Mouse (Mus musculus): ENCODE results near the gene 4930412O13Rik.
A peak's percentile ranks its signal among the peaks of the same experiment; 100 is the strongest.

The 4930412O13Rik gene

GRCm38 (mm10) chr2:9881051-9881591 lies at the start of gene 4930412O13Rik:
4930412O13Rik (plus strand) TSS chr2:9881252.
- no peak for DNase-seq (ENCODE audit: low read depth)

DNA sequence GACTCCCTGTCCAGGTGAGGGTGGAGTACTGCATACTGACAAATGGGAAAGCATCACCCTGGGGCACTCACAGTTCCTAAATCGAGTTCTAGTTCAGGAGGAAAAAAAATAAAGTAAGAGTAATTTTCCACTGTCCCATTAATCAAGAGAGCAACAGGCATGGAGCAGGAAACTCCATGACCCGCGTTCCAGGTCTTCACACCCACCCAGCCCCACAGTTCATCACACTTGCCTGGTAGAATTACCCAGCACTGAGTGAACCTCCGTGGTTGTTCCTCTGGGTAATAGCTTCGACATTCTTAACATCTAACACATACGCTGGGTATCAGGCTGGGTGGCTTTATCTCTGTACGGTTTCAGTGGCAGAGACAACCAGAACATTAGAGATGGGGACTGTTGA lies 47.3 kb upstream of the 4930412O13Rik start:
- DNase-seq (ENCODE audit: low read depth), result no peak

GRCm38 (mm10) chr2:9835195-9835594 lies 45.9 kb upstream of the 4930412O13Rik start:
- no peak for DNase-seq (ENCODE audit: low read depth)

- no peak for DNase-seq (ENCODE audit: low read depth)
Observed at GRCm38 (mm10) chr2:9852851-9853576, 28.0 kb upstream of the 4930412O13Rik start.

DNA sequence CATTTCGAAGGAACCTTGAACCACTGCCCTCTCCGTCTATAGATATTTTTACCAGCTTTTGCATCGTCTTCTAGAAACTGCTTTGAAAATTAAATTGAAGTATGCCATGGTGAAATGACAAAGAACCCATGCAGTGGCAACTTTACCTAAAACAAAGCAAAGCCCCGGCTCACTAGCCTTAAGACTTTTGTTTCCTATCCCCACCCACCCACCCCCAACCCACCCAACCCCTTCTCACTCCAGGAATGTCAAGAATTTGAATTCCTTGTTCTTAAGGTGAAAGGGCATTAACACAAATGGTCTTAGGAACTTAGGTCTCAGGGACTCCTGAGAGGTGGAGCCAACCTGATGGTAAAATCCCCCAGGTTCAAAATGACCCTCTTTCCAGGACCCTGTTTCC lies 25.2 kb upstream of the 4930412O13Rik start:
- DNase-seq (ENCODE audit: low read depth), result no peak

GRCm38 (mm10) chr2:9860698-9861097 lies 20.4 kb upstream of the 4930412O13Rik start:
- no peak for DNase-seq (ENCODE audit: low read depth)

DNA sequence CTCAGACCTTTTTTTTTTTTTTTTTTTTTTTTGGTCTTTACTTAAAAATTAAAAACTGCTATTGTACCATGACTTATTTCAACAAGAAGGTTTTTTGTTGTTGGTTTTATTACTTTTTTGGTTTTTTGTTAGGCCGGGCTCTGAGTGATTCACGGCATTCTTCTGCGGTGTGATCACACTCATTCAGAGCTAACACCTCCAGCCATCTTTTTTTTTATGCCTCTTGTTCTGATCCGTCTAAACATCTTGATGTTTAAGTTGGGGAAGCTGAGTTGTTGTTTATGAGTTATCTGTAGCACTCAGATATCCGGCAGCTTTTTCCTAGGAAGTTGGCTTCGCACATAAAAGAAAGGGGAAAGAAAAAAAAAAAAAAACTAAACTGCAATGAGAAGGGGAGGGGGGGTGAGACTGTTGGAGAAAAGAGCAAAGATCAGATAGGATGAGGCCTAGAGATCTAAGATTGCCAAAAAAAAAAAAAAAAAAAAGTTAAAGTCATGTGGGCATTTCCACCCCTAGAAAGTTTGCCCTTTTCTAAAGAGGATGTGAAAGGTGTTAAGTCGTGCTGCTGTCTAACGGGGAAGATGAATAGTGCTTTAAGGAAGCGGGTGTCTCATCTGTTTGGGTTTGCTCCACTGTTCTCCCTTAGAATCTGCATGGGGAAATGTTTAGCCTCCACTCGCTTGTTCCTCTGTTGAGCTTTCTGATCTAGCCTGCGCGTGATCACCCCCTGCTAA lies 13.8 kb upstream of the 4930412O13Rik start:
- DNase-seq (ENCODE audit: low read depth), result no peak

GRCm38 (mm10) chr2:9871141-9871716 lies 9.8 kb upstream of the 4930412O13Rik start:
- no peak for DNase-seq (ENCODE audit: low read depth)

DNA sequence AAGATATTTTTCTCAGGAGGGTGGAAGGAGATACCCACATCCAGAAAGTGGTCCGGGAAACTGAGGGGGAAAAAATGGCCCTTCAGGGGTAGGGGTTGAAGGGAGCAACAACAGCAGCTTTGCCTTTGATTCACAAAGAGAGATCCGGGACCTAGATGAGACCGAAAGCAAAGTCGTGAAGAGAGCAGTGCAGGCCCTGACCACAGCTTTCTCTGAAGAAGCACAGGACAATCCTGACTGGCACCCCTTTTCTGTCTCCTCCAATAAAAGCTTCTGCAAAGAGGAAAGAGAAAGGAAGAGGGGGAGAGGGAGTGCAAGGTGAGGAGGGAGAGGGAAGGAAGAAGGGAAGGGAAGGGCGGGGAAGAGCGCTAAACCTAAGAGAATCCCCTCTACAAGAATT lies 9.3 kb upstream of the 4930412O13Rik start:
- no peak for DNase-seq (ENCODE audit: low read depth)

- no peak for DNase-seq (ENCODE audit: low read depth)
Observed at GRCm38 (mm10) chr2:9872682-9873081, 8.4 kb upstream of the 4930412O13Rik start.

DNA sequence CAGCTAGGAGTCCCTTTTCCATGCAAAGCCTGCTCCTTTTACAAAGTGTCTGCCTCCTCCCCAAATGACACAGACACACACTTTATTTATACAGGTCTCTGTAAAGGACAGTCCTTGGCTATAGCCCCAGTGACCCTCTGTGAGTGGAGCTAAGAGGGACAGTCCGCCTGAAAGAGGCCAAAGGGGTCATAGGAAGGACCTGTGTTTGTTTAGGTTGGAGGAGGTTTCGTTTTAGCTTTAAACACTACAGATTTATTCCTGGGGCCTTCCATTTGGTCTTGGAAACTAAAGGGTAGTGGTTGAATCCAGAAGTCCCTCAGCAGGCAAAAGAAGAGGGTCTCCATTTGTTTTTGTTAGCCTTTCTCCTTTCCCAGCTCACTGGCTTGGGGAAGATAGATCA lies 7.3 kb upstream of the 4930412O13Rik start:
- DNase-seq (ENCODE audit: low read depth), result no peak

- no peak for DNase-seq (ENCODE audit: low read depth)
Observed at GRCm38 (mm10) chr2:9874467-9875219, 6.4 kb upstream of the 4930412O13Rik start.

DNA sequence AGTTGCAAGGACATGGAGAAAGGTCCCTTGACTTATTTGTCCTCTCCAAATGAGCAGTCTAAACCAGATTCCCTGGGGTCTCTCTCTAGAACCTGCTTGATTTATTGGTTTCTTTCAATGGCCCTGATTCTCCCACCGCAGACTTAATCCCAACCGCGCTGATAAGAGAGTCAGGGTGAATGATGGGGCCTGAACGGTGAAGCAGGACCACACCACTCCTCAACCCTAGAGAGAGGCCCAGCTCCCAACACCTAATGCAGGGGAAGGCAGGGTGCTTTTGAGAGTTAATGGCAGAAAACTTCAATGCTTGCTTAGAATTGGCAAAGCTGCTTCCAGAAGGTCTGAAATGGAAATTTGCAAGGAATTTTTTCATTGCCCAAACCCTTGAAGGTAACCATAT lies 5.8 kb upstream of the 4930412O13Rik start:
- no peak for DNase-seq (ENCODE audit: low read depth)

DNA sequence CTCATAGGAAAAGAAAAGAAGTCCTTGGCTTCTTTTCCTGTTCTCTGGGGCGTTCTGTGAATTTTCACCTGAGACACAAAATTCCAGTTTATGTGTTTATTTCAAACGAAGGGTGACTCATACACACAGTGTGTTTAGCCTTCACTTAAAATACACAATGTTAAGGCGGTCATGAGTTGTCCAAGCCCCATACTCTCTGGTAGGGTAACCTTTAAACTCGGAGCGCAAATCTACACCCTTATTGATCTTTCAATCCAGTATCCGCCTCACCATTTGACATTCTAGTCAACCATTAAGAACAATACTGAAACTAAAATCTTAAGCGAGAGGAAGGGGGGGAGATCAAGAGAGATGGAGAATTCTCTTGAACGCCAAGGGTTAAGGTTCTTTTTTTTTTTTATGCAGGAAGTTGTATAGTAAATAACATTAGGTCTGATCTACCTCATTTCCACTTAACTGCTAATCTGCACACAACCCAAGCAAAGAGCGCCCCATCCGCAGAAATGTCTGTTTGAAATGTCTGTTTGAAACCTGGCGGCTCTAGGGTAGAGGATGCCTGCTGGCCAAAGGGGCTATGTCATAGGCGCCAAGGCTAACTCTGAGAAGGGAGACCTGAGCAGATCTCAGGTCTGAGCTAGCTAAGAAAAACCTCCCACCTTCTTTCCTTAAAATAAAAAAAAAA lies 5.2 kb upstream of the 4930412O13Rik start:
- DNase-seq (ENCODE audit: low read depth), result no peak

GRCm38 (mm10) chr2:9876621-9877325 lies 4.3 kb upstream of the 4930412O13Rik start:
- DNase-seq (ENCODE audit: low read depth), result no peak

GRCm38 (mm10) chr2:9877326-9877690 lies 3.7 kb upstream of the 4930412O13Rik start:
- no peak for DNase-seq (ENCODE audit: low read depth)

GRCm38 (mm10) chr2:9877966-9878563 lies 3.0 kb upstream of the 4930412O13Rik start:
- DNase-seq (ENCODE audit: low read depth), result no peak

DNA sequence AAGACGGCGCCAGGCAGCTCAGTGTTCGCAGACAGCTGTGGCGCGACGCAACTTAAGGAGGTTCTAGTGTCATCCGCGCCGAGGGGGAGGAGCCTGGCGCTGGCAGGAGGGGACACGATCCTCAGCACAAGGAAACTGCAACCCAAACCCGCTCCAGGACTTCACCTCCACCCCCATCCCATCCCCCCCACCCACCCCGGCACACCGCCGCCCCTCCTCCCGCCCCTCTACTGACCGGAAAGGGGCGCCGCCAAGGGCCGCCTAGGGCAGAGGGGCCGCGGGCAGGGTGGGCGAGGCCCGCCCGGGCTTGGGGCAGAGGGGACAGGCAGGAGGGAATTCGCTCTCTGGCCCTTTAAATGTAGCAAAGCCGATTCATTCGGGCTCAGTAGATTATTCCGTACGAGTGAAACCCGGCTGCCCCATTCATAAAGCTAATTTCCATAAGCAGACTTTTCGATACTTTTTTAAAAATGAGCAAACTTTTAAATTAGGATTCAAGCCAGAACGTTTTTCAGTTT lies 2.4 kb upstream of the 4930412O13Rik start:
- no peak for DNase-seq (ENCODE audit: low read depth)

- DNase-seq (ENCODE audit: low read depth), result no peak
Observed at GRCm38 (mm10) chr2:9879092-9879491, 2.0 kb upstream of the 4930412O13Rik start.

GRCm38 (mm10) chr2:9879493-9879892 lies 1.6 kb upstream of the 4930412O13Rik start:
- peak; percentile 82 for DNase-seq (ENCODE audit: low read depth)
